Mouse (Mus musculus): ENCODE results near the gene Dnajb3. TPM values are rescaled to one million over a fixed set of nuclear protein-coding genes. Genes with fewer than 3 reads are reported as not detected.
A peak's percentile ranks its signal among the peaks of the same experiment; 100 is the strongest.

The Dnajb3 gene
- total and polyA plus RNA-seq, 3 experiments: not detected

DNA sequence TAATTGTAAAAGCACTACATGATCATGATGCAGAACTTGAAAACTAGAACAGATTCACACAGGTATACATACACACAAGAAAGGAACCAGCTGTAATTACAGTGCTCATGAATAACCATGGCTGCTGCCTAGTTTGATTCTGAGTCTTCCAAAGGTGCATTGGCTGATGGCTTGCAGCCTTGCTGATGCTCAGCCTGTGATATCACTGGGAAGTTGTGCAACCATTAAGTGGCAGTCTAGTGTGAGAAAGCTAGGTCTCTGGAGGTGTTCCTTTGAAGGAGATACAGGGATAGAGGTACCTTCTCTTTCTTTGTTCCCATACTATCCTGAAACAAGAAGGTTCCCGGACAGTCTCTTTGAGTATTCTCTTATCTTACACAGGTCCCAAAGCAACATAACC lies 13.5 kb upstream of the Dnajb3 start:
- dilution Hi-C loops (cut with MboI; ENCODE audit: extremely low pct_ligation_motif_present, extremely low pct_unique_long_range_greater_than_20kb, low sequenced_read_pairs): no loop called here
- no peaks in the 10 kb centered on the region for H3K36me3 ChIP-seq (replicated peaks in 1 of 2; ENCODE audit: control insufficient read depth in 1 of 2, insufficient read depth in 1 of 2, low read length in 1 of 2)

DNA sequence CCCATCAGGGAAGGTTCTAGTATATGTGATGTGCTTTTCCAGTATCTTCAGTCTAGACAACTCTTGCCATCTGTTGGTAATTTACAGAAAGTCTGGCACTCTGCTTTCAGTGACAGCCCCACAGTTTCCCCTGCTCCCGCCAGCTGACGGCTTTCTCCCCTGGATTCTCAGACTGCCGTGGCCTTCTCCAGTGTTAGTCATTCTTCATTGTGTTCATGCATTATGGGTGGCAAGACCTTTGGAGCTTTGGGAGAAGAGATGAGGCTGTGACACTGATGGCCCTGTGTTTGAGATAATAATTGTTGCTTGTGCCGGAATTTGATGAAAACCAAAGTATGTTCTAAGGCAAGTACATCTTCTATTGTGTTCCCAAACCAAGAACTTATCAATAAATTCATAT lies 13.0 kb upstream of the Dnajb3 start:
- H3K4me1 ChIP-seq (ENCODE audit: control insufficient read depth in 1 of 2, insufficient read depth in 2 of 2): no peaks in the 10 kb centered on the region
- no peak overlapping the region for H3K27ac ChIP-seq (ENCODE audit: insufficient read depth, low read depth)
- dilution Hi-C loops (cut with MboI; ENCODE audit: extremely low pct_ligation_motif_present, extremely low pct_unique_long_range_greater_than_20kb, low sequenced_read_pairs): no loop called here
- H3K4me2 ChIP-seq (ENCODE audit: insufficient read depth, low read depth, poor library complexity, severe bottlenecking): no peak overlapping the region
- no peak for TF ChIP-seq ZNF384 (IDR thresholded peaks at IDR 0.05; ENCODE audit: low read depth, low read length)
- TF ChIP-seq CHD1 (IDR thresholded peaks at IDR 0.05; ENCODE audit: low read depth, low read length): no peak
- TF ChIP-seq ETS1 (conservative IDR thresholded peaks at IDR 0.05; ENCODE audit: low read depth, low read length): no peak
- TF ChIP-seq PAX5 (IDR thresholded peaks at IDR 0.05; ENCODE audit: low read length): no peak
- TF ChIP-seq NELFE (IDR thresholded peaks at IDR 0.05; ENCODE audit: low read depth, low read length): no peak
- no peak for TF ChIP-seq E2F4 (IDR thresholded peaks at IDR 0.05; ENCODE audit: insufficient replicate concordance, low read depth, low read length)
- TF ChIP-seq SMC3 (IDR thresholded peaks at IDR 0.05; ENCODE audit: low read depth, low read length): no peak
- no peak for TF ChIP-seq ZC3H11A (IDR thresholded peaks at IDR 0.05; ENCODE audit: low read depth, low read length)
- TF ChIP-seq UBTF (IDR thresholded peaks at IDR 0.05; ENCODE audit: low read depth, low read length): no peak
- no peak for TF ChIP-seq CHD2 (IDR thresholded peaks at IDR 0.05; ENCODE audit: low read length)
- TF ChIP-seq POLR2AphosphoS2 (IDR thresholded peaks at IDR 0.05; ENCODE audit: low read depth, low read length): no peak
- TF ChIP-seq TCF12 (IDR thresholded peaks at IDR 0.05; ENCODE audit: low read depth, low read length): no peak
- TF ChIP-seq GABPA (IDR thresholded peaks at IDR 0.05; ENCODE audit: insufficient replicate concordance, low read depth, low read length): no peak
- H3K36me3 ChIP-seq (replicated peaks in 1 of 2; ENCODE audit: control insufficient read depth in 1 of 2, insufficient read depth in 1 of 2, low read length in 1 of 2): no peaks in the 10 kb centered on the region
- no peaks in the 10 kb centered on the region for H3K79me2 ChIP-seq (replicated peaks; ENCODE audit: control insufficient read depth, extremely low read depth, insufficient read depth, poor library complexity, severe bottlenecking)
- peaks cover 69% of the 10 kb centered on the region for H3K9me3 ChIP-seq (replicated peaks; ENCODE audit: low read length)
- H3K27me3 ChIP-seq (replicated peaks): no peaks in the 10 kb centered on the region
- DNase-seq (ENCODE audit: extremely low read depth): no peak
- no peak overlapping the region for H3K9ac ChIP-seq (ENCODE audit: insufficient read depth, low read depth)
- in situ Hi-C loops (cut with MboI; ENCODE audit: low pct_ligation_motif_present, low pct_unique_long_range_greater_than_20kb, low sequenced_read_pairs): no loop called here
- no peak overlapping the region for H3K4me3 ChIP-seq (replicated peaks in 1 of 3; ENCODE audit: low read depth in 2 of 3, low read length in 2 of 3, poor library complexity in 1 of 3)

More for the DNA sequence above, 13.5 kb upstream of the Dnajb3 start:
- no peak overlapping the region for H3K4me3 ChIP-seq (replicated peaks in 1 of 3; ENCODE audit: low read depth in 2 of 3, low read length in 2 of 3, poor library complexity in 1 of 3)
- no peak overlapping the region for H3K4me2 ChIP-seq (ENCODE audit: insufficient read depth, low read depth, poor library complexity, severe bottlenecking)
- in situ Hi-C loops (cut with MboI; ENCODE audit: low pct_ligation_motif_present, low pct_unique_long_range_greater_than_20kb, low sequenced_read_pairs): no loop called here
- DNase-seq (ENCODE audit: extremely low read depth): peak; percentile 2
- H3K79me2 ChIP-seq (replicated peaks; ENCODE audit: control insufficient read depth, extremely low read depth, insufficient read depth, poor library complexity, severe bottlenecking): no peaks in the 10 kb centered on the region
- no peaks in the 10 kb centered on the region for H3K27me3 ChIP-seq (replicated peaks)
- no peaks in the 10 kb centered on the region for H3K4me1 ChIP-seq (ENCODE audit: control insufficient read depth in 1 of 2, insufficient read depth in 2 of 2)
- H3K9ac ChIP-seq (ENCODE audit: insufficient read depth, low read depth): no peak overlapping the region
- peaks cover 69% of the 10 kb centered on the region for H3K9me3 ChIP-seq (replicated peaks; ENCODE audit: low read length)
- TF ChIP-seq NRF1 (IDR thresholded peaks at IDR 0.05; ENCODE audit: low read depth, low read length) (no peak), ZNF384 (IDR thresholded peaks at IDR 0.05; ENCODE audit: low read depth, low read length) (no peak), POLR2A (IDR thresholded peaks at IDR 0.05; ENCODE audit: low read depth, low read length) (no peak), JUND (conservative IDR thresholded peaks at IDR 0.05; ENCODE audit: low read depth, low read length) (no peak), TCF12 (IDR thresholded peaks at IDR 0.05; ENCODE audit: low read depth, low read length) (no peak), GABPA (IDR thresholded peaks at IDR 0.05; ENCODE audit: insufficient replicate concordance, low read depth, low read length) (no peak), TBP (conservative IDR thresholded peaks at IDR 0.05; ENCODE audit: low read depth, low read length) (no peak), ELF1 (IDR thresholded peaks at IDR 0.05; ENCODE audit: low read depth, low read length) (no peak), MAFK (IDR thresholded peaks at IDR 0.05; ENCODE audit: insufficient replicate concordance, low read length) (no peak), MYC (IDR thresholded peaks at IDR 0.05; ENCODE audit: low read depth, low read length) (no peak), UBTF (IDR thresholded peaks at IDR 0.05; ENCODE audit: low read depth, low read length) (no peak), BHLHE40 (IDR thresholded peaks at IDR 0.05; ENCODE audit: low read depth, low read length) (no peak), CHD2 (IDR thresholded peaks at IDR 0.05; ENCODE audit: low read length) (no peak), ZKSCAN1 (IDR thresholded peaks at IDR 0.05; ENCODE audit: borderline replicate concordance, low read depth, low read length) (no peak), MEF2A (IDR thresholded peaks at IDR 0.05; ENCODE audit: borderline replicate concordance, low read depth, low read length) (no peak), RAD21 (IDR thresholded peaks at IDR 0.05; ENCODE audit: low read depth, low read length) (no peak), MAX (IDR thresholded peaks at IDR 0.05; ENCODE audit: low read length) (no peak)
- H3K27ac ChIP-seq (ENCODE audit: insufficient read depth, low read depth): no peak overlapping the region

All from CH12.LX (cell line).